Mouse (Mus musculus) MEL (cell line): ENCODE measurements around the gene Gm28047. TPM values are rescaled to one million over a fixed set of nuclear protein-coding genes. Genes with fewer than 3 reads are reported as not detected.

Experiments used
- DNase-seq: peaks from one replicate; pipeline ENCODE4 v3.0.0; 2011; ENCODE audit warnings: low read depth, low spot score
- H3K27ac ChIP-seq: 2 replicates; pipeline ENCODE4 v1.5.1; 2012; ENCODE audit warnings: low read depth, mild to moderate bottlenecking, control low read depth, low read length, moderate library complexity; ENCODE audit not compliant: control insufficient read depth
- H3K27me3 ChIP-seq, 2 experiments: fragments of 150-350 bp in 1 of 2; sonication (generic) in 1 of 2; 2 replicates each; pipeline ENCODE4 v1.6.1; 2012; ENCODE audit warnings: low read length in 2 of 2, mild to moderate bottlenecking in 2 of 2, improper control_type of control experiment in 1 of 2, moderate library complexity in 1 of 2; ENCODE audit not compliant: insufficient read depth in 2 of 2, control insufficient read depth in 1 of 2
- H3K36me3 ChIP-seq, 2 experiments: 2 replicates each; pipeline ENCODE4 v1.6.1; 2012 to 2014; ENCODE audit warnings: low read length in 2 of 2, improper control_type of control experiment in 1 of 2, inconsistent platforms in 1 of 2, mild to moderate bottlenecking in 1 of 2; ENCODE audit not compliant: insufficient read depth in 2 of 2, control insufficient read depth in 1 of 2
- H3K4me1 ChIP-seq, 2 experiments: fragments of 150-350 bp in 1 of 2; sonication (generic) in 1 of 2; 2 replicates each; pipeline ENCODE4 v1.6.1; 2012; ENCODE audit warnings: low read length in 2 of 2, improper control_type of control experiment in 1 of 2, mild to moderate bottlenecking in 1 of 2; ENCODE audit not compliant: insufficient read depth in 2 of 2, control insufficient read depth in 1 of 2
- H3K4me3 ChIP-seq, 2 experiments: fragments of 150-350 bp in 1 of 2; sonication (generic) in 1 of 2; 2 replicates each; pipeline ENCODE4 v1.5.1; 2012; ENCODE audit warnings: low read depth in 2 of 2, low read length in 2 of 2, mild to moderate bottlenecking in 2 of 2, moderate library complexity in 2 of 2, control low read depth in 1 of 2, improper control_type of control experiment in 1 of 2; ENCODE audit not compliant: control insufficient read depth in 1 of 2, insufficient read depth in 1 of 2
- H3K79me2 ChIP-seq: 2 replicates; pipeline ENCODE4 v1.6.1; 2012; ENCODE audit warnings: mild to moderate bottlenecking, low read length, moderate library complexity; ENCODE audit not compliant: control insufficient read depth, poor library complexity, insufficient read depth
- H3K9ac ChIP-seq: 2 replicates; pipeline ENCODE4 v1.6.1; 2012; ENCODE audit warnings: low read depth, mild to moderate bottlenecking, control low read depth, low read length, moderate library complexity; ENCODE audit not compliant: control insufficient read depth, poor library complexity, severe bottlenecking
- H3K9me3 ChIP-seq: fragments of 150-350 bp; sonication (generic); replicated peaks from 2 replicates; pipeline ENCODE4 v1.6.1; 2012; ENCODE audit warnings: mild to moderate bottlenecking, low read length, improper control_type of control experiment, moderate library complexity; ENCODE audit not compliant: insufficient read depth
- CHD1 ChIP-seq: IDR thresholded peaks from 2 replicates; pipeline ENCODE4 v1.6.1; 2012; ENCODE audit warnings: low read depth, mild to moderate bottlenecking, inconsistent platforms, low read length, improper control_type of control experiment
- ELF1 ChIP-seq: IDR thresholded peaks from 2 replicates; pipeline ENCODE4 v1.6.1; 2014; ENCODE audit warnings: low read depth, mild to moderate bottlenecking, inconsistent platforms, low read length, improper control_type of control experiment, moderate library complexity
- EP300 ChIP-seq, 2 experiments: IDR thresholded peaks; 2 replicates each; pipeline ENCODE4 v1.6.1; 2011; ENCODE audit warnings: improper control_type of control experiment in 2 of 2, low read length in 2 of 2, low read depth in 1 of 2, mild to moderate bottlenecking in 1 of 2
- ETS1 ChIP-seq: IDR thresholded peaks from 2 replicates; pipeline ENCODE4 v1.6.1; 2012; ENCODE audit warnings: low read depth, mild to moderate bottlenecking, inconsistent platforms, low read length, improper control_type of control experiment, moderate library complexity
- JUND ChIP-seq: IDR thresholded peaks from 2 replicates; pipeline ENCODE4 v1.6.1; 2011; ENCODE audit warnings: low read depth, mild to moderate bottlenecking, improper control_type of control experiment, low read length
- MAFK ChIP-seq: IDR thresholded peaks from 2 replicates; pipeline ENCODE4 v1.6.1; 2011; ENCODE audit warnings: low read depth, mild to moderate bottlenecking, low read length, improper control_type of control experiment, borderline replicate concordance
- MAX ChIP-seq: IDR thresholded peaks from 2 replicates; pipeline ENCODE4 v1.6.1; 2011; ENCODE audit warnings: low read length, improper control_type of control experiment
- MEF2A ChIP-seq: IDR thresholded peaks from 2 replicates; pipeline ENCODE4 v1.6.1; 2014; ENCODE audit warnings: low read depth, mild to moderate bottlenecking, inconsistent platforms, low read length, improper control_type of control experiment; ENCODE audit not compliant: poor library complexity, insufficient replicate concordance, severe bottlenecking; ENCODE audit errors: extremely low read depth
- NRF1 ChIP-seq: IDR thresholded peaks from 2 replicates; pipeline ENCODE4 v1.6.1; 2014; ENCODE audit warnings: low read depth, mild to moderate bottlenecking, inconsistent platforms, low read length, improper control_type of control experiment, moderate library complexity; ENCODE audit not compliant: poor library complexity, insufficient read depth, severe bottlenecking
- POLR2A ChIP-seq, 2 experiments: IDR thresholded peaks; 2 replicates each; pipeline ENCODE4 v1.6.1; 2011 to 2012; ENCODE audit warnings: low read length in 2 of 2, mild to moderate bottlenecking in 2 of 2, control low read depth in 1 of 2, improper control_type of control experiment in 1 of 2, low read depth in 1 of 2, moderate library complexity in 1 of 2; ENCODE audit not compliant: control insufficient read depth in 1 of 2, insufficient read depth in 1 of 2, poor library complexity in 1 of 2
- POLR2AphosphoS2 ChIP-seq: IDR thresholded peaks from 2 replicates; pipeline ENCODE4 v1.6.1; 2011; ENCODE audit warnings: low read length, improper control_type of control experiment
- RAD21 ChIP-seq: IDR thresholded peaks from 2 replicates; pipeline ENCODE4 v1.6.1; 2011; ENCODE audit warnings: mild to moderate bottlenecking, low read depth, low read length, improper control_type of control experiment
- RCOR1 ChIP-seq: IDR thresholded peaks from 2 replicates; pipeline ENCODE4 v1.6.1; 2012; ENCODE audit warnings: low read depth, mild to moderate bottlenecking, inconsistent platforms, low read length, improper control_type of control experiment
- UBTF ChIP-seq: IDR thresholded peaks from 2 replicates; pipeline ENCODE4 v1.6.1; 2012; ENCODE audit warnings: low read depth, mild to moderate bottlenecking, inconsistent platforms, low read length, improper control_type of control experiment, moderate library complexity, borderline replicate concordance; ENCODE audit not compliant: insufficient read depth
- ZMIZ1 ChIP-seq: IDR thresholded peaks from 2 replicates; pipeline ENCODE4 v1.6.1; 2012; ENCODE audit warnings: low read depth, mild to moderate bottlenecking, inconsistent platforms, low read length, improper control_type of control experiment, moderate library complexity
- ZNF384 ChIP-seq: IDR thresholded peaks from 2 replicates; pipeline ENCODE4 v1.6.1; 2012; ENCODE audit warnings: low read depth, mild to moderate bottlenecking, inconsistent platforms, low read length, improper control_type of control experiment
- polyA plus RNA-seq, 2 experiments: library from polyadenylated mRNA; stranded (reverse) in 1 of 2; unstranded in 1 of 2; fragments of >175 nt in 1 of 2; fragments of >200 nt in 1 of 2; gene quantifications; 2 replicates each; pipeline versions ENCODE4 v1.2.1 to v1.2.4; 2012; ENCODE audit warnings: low replicate concordance in 2 of 2, low read depth in 1 of 2; ENCODE audit not compliant: insufficient read length in 2 of 2, insufficient read depth in 1 of 2, missing spikeins in 1 of 2
- total RNA-seq: library from RNA; depleted of rRNA; stranded (reverse); fragments of 300-350 nt; gene quantifications from 2 replicates; pipeline ENCODE4 v1.2.3, GENCODE M21; 2012

Gene Gm28047
- total and polyA plus RNA-seq, 3 experiments: 0.52 TPM; not detected in 2

DNA sequence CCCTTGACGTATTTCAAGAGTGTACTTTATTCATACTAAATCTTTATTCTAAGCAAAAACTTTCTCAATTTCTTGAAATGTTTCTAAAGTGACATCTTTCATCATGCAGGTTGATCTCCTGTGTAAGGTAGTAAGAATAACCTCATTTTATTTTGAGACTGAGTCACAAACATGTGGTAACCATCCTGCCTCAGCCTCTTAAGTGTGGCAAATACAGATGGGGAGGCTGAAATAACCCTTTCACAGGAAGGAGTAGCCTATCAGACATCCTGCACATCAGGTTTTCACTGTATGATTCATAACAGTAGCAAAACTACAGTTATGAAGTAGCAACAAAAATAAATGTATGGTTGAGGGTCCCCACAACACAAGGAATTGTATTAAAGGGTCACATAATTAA is 69.3 kb downstream of the Gm28047 start:
- Histone ChIP-seq H3K27ac (no peak overlapping the region), H3K27me3 (no peaks in the 10 kb centered on the region), H3K9me3 (no peaks in the 10 kb centered on the region), H3K79me2 (no peaks in the 10 kb centered on the region), H3K4me3 (no peak overlapping the region), H3K36me3 (peaks cover 0 to 41% of the 10 kb centered on the region in 2 experiments; a peak in 2 of 4 replicates), H3K9ac (no peak overlapping the region), H3K4me1 (no peaks in the 10 kb centered on the region)
- no peak for DNase-seq
- TF ChIP-seq RCOR1 (no peak), ZMIZ1 (no peak), UBTF (no peak), CHD1 (no peak), NRF1 (no peak), RAD21 (no peak), MAX (no peak), ELF1 (no peak), EP300 (IDR thresholded peaks at IDR 0.05; ENCODE audit: low read depth in 1 of 2, low read length in 2 of 2) (no peak), POLR2A (IDR thresholded peaks at IDR 0.05; ENCODE audit: control insufficient read depth in 1 of 2, insufficient read depth in 1 of 2, low read depth in 1 of 2, low read length in 2 of 2, poor library complexity in 1 of 2) (no peak), MAFK (no peak), JUND (no peak), POLR2AphosphoS2 (no peak)

DNA sequence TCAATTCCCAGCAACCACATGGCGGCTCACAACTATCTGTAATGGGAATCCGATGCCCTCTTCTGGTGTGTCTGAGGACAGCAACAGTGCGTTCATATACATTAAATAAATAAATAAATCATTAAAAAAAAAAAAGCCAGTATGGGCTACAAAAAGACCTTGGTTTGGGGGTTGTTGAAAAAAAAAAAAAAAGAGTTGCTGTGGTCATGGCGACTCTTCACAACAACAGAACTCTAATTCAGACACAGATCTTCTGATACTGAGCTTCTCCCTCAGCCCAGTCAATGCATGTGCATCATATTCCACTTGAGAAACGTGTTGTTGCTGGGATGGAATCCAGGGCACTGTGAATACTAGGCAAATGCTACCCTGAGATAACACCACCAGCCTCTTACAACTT is 72.3 kb downstream of the Gm28047 start:
- no peak for DNase-seq
- H3K27ac ChIP-seq: no peak overlapping the region
- TF ChIP-seq ETS1 (no peak), ZNF384 (peak; percentile 54)
- H3K79me2 ChIP-seq: no peaks in the 10 kb centered on the region
- H3K27me3 ChIP-seq: no peaks in the 10 kb centered on the region
- H3K36me3 ChIP-seq: peaks cover 0 to 41% of the 10 kb centered on the region in 2 experiments; a peak in 2 of 4 replicates
- no peaks in the 10 kb centered on the region for H3K9me3 ChIP-seq
- H3K9ac ChIP-seq: no peak overlapping the region
- no peaks in the 10 kb centered on the region for H3K4me1 ChIP-seq
- H3K4me3 ChIP-seq: no peak overlapping the region

DNA sequence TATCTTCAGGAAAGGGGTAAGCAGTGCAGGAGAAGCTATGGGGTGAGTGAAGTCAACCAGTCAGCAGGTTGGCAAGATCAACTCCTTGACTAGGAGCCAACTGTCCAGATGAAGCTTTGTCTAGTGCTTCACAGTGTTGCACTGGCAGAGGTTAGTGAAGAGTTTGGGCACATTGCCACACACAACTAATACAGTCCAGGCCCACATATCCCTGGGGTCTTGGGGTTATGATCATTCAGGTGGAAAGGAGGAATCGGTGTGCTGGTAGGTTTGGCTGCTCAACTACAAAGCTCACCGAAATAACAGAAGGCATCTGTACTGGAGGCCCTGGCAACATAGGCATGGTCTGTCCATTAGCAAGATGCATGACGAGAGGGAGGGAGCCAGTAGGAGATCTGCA is 77.4 kb downstream of the Gm28047 start:
- Histone ChIP-seq H3K4me3 (no peak overlapping the region), H3K36me3 (peaks cover 0 to 32% of the 10 kb centered on the region in 2 experiments; a peak in 2 of 4 replicates), H3K9me3 (no peaks in the 10 kb centered on the region), H3K4me1 (no peaks in the 10 kb centered on the region), H3K27me3 (no peaks in the 10 kb centered on the region), H3K79me2 (no peaks in the 10 kb centered on the region), H3K27ac (no peak overlapping the region), H3K9ac (no peak overlapping the region)
- no peak for DNase-seq
- no peak for TF ChIP-seq MEF2A
